Mouse (Mus musculus): Measurements from ENCODE around the gene Tomm70a.

DNA sequence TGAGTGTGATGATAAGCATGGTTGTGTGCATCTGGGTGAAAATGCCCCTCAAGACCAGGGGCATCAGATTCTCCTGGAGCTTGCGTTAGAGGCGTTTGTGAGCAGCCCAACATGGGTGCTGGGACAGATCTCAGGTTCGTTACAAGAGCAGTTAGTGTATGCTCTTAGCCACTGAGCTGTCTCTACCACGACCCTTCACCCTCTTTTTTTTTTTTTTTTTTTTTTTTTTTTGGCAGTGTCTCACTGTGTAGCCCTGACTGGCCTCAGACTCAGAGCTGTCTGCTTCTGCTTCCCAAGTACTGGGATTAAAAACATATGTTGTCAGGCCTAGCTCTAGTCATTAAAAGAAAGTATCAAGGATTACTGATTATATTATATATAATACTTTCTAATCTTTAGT is 4.8 kb downstream of the Tomm70a start:
- TF ChIP-seq CTCF (IDR thresholded peaks at IDR 0.05; ENCODE audit: low read depth, low read length) (no peak), TAL1 (conservative IDR thresholded peaks at IDR 0.05; ENCODE audit: low read depth, low read length) (no peak), GATA1 (IDR thresholded peaks at IDR 0.05; ENCODE audit: borderline replicate concordance, low read length) (no peak)
